Mouse (Mus musculus) C2C12 (cell line): ENCODE results near the gene Ranbp1.

Source experiments
- CEBPB ChIP-seq: IDR thresholded peaks from one replicate; pipeline ENCODE4 v1.6.1; 2011; ENCODE audit warnings: low read depth, mild to moderate bottlenecking, control low read depth, moderate library complexity
- CTCF ChIP-seq: IDR thresholded peaks from one replicate; pipeline ENCODE4 v1.5.1; 2011; ENCODE audit not compliant: control insufficient read depth, insufficient read depth, insufficient read length
- FOSL1 ChIP-seq: IDR thresholded peaks from one replicate; pipeline ENCODE4 v1.8.0; 2011; ENCODE audit warnings: mild to moderate bottlenecking, low read length; ENCODE audit not compliant: poor library complexity, insufficient read depth, severe bottlenecking
- MAX ChIP-seq: IDR thresholded peaks from one replicate; pipeline ENCODE4 v1.6.1; 2011; ENCODE audit warnings: mild to moderate bottlenecking, control low read depth
- MYOG ChIP-seq: IDR thresholded peaks from one replicate; pipeline ENCODE4 v1.6.1; 2011; ENCODE audit not compliant: control insufficient read depth, insufficient read length; ENCODE audit errors: extremely low read depth
- USF1 ChIP-seq: IDR thresholded peaks from one replicate; pipeline ENCODE4 v1.6.1; 2011; ENCODE audit warnings: low read depth, mild to moderate bottlenecking, control low read depth, moderate library complexity

DNA sequence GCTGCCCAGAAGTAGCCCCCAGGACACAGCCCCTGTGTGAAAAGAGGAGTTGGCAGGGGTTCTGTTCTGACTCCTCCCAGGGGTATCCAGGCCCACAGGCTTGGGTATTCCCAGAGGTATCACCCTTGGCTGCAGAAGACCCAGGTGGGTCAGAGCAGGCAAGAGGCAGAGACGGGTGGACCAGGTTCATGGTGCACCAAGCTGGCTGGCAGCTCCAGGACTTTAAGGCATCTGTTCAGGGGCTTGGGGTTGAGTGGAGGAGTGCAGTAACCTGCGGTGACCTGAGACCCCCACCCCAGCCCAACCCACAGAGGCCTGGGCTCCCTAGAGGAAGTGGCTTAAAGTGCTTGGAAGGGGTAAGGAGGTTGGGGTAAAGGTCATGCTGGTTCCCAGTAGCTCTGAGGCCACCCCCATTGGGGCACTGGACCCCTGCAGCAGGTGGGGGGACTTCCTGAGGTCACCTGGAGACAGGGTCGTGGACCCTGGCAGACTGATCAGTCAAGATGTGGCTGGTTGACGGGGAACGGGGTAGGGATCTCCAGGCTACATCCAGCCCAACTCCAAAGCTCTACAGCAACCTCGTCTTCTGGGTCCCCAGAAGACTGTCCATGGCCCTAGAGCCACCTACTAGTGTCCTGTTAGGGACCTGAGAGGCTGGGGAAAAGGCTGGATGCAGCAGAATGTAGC, 27.5 kb downstream of the Ranbp1 start:
- TF ChIP-seq CTCF (no peak), CEBPB (no peak), USF1 (no peak), MYOG (no peak), MAX (no peak), FOSL1 (no peak)
